Mouse (Mus musculus) common myeloid progenitor, adult 5-6 weeks (primary cell): Measurements from ENCODE around the gene Hnrnpr. TPM values are rescaled to one million over a fixed set of nuclear protein-coding genes. Genes with fewer than 3 reads are reported as not detected.

ENCODE experiments used
- ATAC-seq: replicated peaks from 2 replicates; pipeline ENCODE4 v1.8.0; 2016; ENCODE audit warnings: low read depth, mild to moderate bottlenecking, moderate TSS enrichment, inconsistent platforms; ENCODE audit not compliant: poor library complexity, severe bottlenecking
- total RNA-seq: library from RNA; stranded (forward); fragments of 200-1000, 187-1606 nt; gene quantifications from 2 replicates; pipeline ENCODE4 v1.2.3, GENCODE M21; 2017

Hnrnpr gene
- total RNA-seq, 1 experiment from 2014 or later = 262 TPM

GRCm38 (mm10) chr4:136383839-136384238 lies 73.1 kb downstream of the Hnrnpr start:
- ATAC-seq = no peak

GRCm38 (mm10) chr4:136387261-136387660 lies 76.5 kb downstream of the Hnrnpr start:
- ATAC-seq = no peak

GRCm38 (mm10) chr4:136401806-136402205 lies 91.1 kb downstream of the Hnrnpr start:
- ATAC-seq = no peak

- ATAC-seq = no peak
Measured at GRCm38 (mm10) chr4:136407831-136408230, 97.1 kb downstream of the Hnrnpr start.

Other genes with a start within 250 kb of the Hnrnpr start
- gene Id3, start 167.4 kb upstream of the Hnrnpr start, total RNA-seq = 2.2 TPM in 1 of 2 replicates, not detected in the other
- gene E2f2, start 138.5 kb upstream of the Hnrnpr start, total RNA-seq = 4.3 and 6.8 TPM in 2 replicates
- not detected in 2 replicates for gene Asap3, start 104.6 kb upstream of the Hnrnpr start, total RNA-seq
- not detected in 2 replicates for gene Tcea3, start 63.2 kb upstream of the Hnrnpr start, total RNA-seq
- gene Zfp46, start 26.3 kb upstream of the Hnrnpr start, total RNA-seq = 9.5 and 11.2 TPM in 2 replicates
- gene Htr1d, start 112.6 kb downstream of the Hnrnpr start, total RNA-seq = not detected in 2 replicates
- gene 6030445D17Rik, start 151.3 kb downstream of the Hnrnpr start, total RNA-seq = not detected in 2 replicates
- gene Luzp1, start 158.8 kb downstream of the Hnrnpr start, total RNA-seq = 6.5 and 11.1 TPM in 2 replicates